Mouse (Mus musculus): ENCODE measurements around the gene Fam114a1.

DNA sequence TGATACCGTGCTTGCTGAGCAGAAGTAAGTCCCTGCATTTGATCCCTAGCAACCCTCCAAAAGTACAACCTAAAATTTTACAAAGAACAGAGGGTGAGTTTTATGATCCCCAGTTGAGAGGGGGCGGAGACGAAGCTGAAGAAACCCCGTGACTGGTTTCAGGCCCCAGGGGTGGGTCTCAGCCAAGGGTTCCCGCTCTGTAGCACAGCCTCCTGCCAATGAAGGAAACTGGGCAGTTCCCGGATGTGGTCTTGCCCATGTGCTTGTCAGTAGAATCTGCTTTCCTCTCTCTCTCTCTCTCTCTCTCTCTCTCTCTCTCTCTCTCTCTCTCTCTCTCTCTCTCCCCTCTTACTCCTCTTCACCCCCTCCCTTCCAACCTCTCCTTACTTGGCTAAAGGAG lies 56.0 kb downstream of the Fam114a1 start:
- TF ChIP-seq CTCF (IDR thresholded peaks at IDR 0.05; ENCODE audit: low read depth, low read length): no peak
- TF ChIP-seq POLR2A (IDR thresholded peaks at IDR 0.05; ENCODE audit: borderline replicate concordance, low read depth, low read length): no peak

Measured in bone marrow macrophage, adult 2 months (primary cell).